Mouse (Mus musculus): ENCODE measurements around the gene Slc7a6os. TPM values are rescaled to one million over a fixed set of nuclear protein-coding genes. Genes with fewer than 3 reads are reported as not detected.
A peak's percentile ranks its signal among the peaks of the same experiment; 100 is the strongest.
"Not testable (repeated sequence)": the region's sequence is repeated elsewhere in the genome, so short reads cannot be mapped to it uniquely, and the experiment has no call there.

Slc7a6os gene
- polyA plus RNA-seq, 1 experiment from 2014 or later = 34.5 TPM

GRCm38 (mm10) chr8:106226589-106226988 lies 15.9 kb upstream of the Slc7a6os start:
- 0 out of 2 replicates have a peak, but pooled peaks have one; percentile 8 for ATAC-seq (replicated peaks; ENCODE audit: low FRiP score, low TSS enrichment, low read depth)
- Histone ChIP-seq H3K4me2 (ENCODE audit: low read length) (no peak overlapping the region), H3K27ac (ENCODE audit: low read depth) (no peak overlapping the region), H3K4me3 (ENCODE audit: low read depth, low read length) (no peak overlapping the region), H3K36me3 (ENCODE audit: control insufficient read depth, insufficient read depth, low read length) (peaks cover 81% of the 10 kb centered on the region), H3K9ac (ENCODE audit: low read length) (no peak overlapping the region), H3K27me3 (replicated peaks; ENCODE audit: control insufficient read depth, insufficient read depth, low read length) (no peaks in the 10 kb centered on the region), H3K4me1 (replicated peaks; ENCODE audit: control insufficient read depth, insufficient read depth, low read length) (no peaks in the 10 kb centered on the region), H3K9me3 (ENCODE audit: control insufficient read depth, low read length) (no peaks in the 10 kb centered on the region)
- WGBS = 40% methylated on average over 9 of the region's 9 CpGs
- DNase-seq (ENCODE audit: low spot score) = peak; percentile 76

GRCm38 (mm10) chr8:106219620-106220019 lies 8.9 kb upstream of the Slc7a6os start:
- no peaks in the 10 kb centered on the region for H3K4me1 ChIP-seq (replicated peaks; ENCODE audit: control insufficient read depth, insufficient read depth, low read length)
- H3K4me3 ChIP-seq (ENCODE audit: low read depth, low read length) = no peak overlapping the region
- H3K9ac ChIP-seq (ENCODE audit: low read length) = no peak overlapping the region
- ATAC-seq (replicated peaks; ENCODE audit: low FRiP score, low TSS enrichment, low read depth) (no peak), DNase-seq (ENCODE audit: low spot score) (no peak)
- WGBS = 83% methylated on average over 3 of the region's 3 CpGs
- no peak overlapping the region for H3K27ac ChIP-seq (ENCODE audit: low read depth)
- H3K27me3 ChIP-seq (replicated peaks; ENCODE audit: control insufficient read depth, insufficient read depth, low read length) = no peaks in the 10 kb centered on the region
- peaks cover 92% of the 10 kb centered on the region for H3K36me3 ChIP-seq (ENCODE audit: control insufficient read depth, insufficient read depth, low read length)
- H3K4me2 ChIP-seq (ENCODE audit: low read length) = no peak overlapping the region
- H3K9me3 ChIP-seq (ENCODE audit: control insufficient read depth, low read length) = no peaks in the 10 kb centered on the region

GRCm38 (mm10) chr8:106213959-106214358 lies 3.2 kb upstream of the Slc7a6os start:
- Histone ChIP-seq H3K9ac (ENCODE audit: low read length) (no peak overlapping the region), H3K9me3 (ENCODE audit: control insufficient read depth, low read length) (no peaks in the 10 kb centered on the region), H3K4me3 (ENCODE audit: low read depth, low read length) (no peak overlapping the region), H3K27me3 (replicated peaks; ENCODE audit: control insufficient read depth, insufficient read depth, low read length) (no peaks in the 10 kb centered on the region), H3K4me2 (ENCODE audit: low read length) (no peak overlapping the region), H3K4me1 (replicated peaks; ENCODE audit: control insufficient read depth, insufficient read depth, low read length) (peaks cover 11% of the 10 kb centered on the region), H3K36me3 (ENCODE audit: control insufficient read depth, insufficient read depth, low read length) (peaks cover 62% of the 10 kb centered on the region), H3K27ac (ENCODE audit: low read depth) (no peak overlapping the region)
- 97% methylated on average over 3 of the region's 3 CpGs for WGBS
- no peak for DNase-seq (ENCODE audit: low spot score)
- ATAC-seq (replicated peaks; ENCODE audit: low FRiP score, low TSS enrichment, low read depth) = no peak

GRCm38 (mm10) chr8:106211421-106211820 lies 686 bp upstream of the Slc7a6os start:
- peaks cover 11% of the 10 kb centered on the region for H3K4me1 ChIP-seq (replicated peaks; ENCODE audit: control insufficient read depth, insufficient read depth, low read length)
- DNase-seq (ENCODE audit: low spot score) (no peak), ATAC-seq (replicated peaks; ENCODE audit: low FRiP score, low TSS enrichment, low read depth) (no peak)
- peak overlapping the region; percentile 90 for H3K27ac ChIP-seq (ENCODE audit: low read depth)
- H3K27me3 ChIP-seq (replicated peaks; ENCODE audit: control insufficient read depth, insufficient read depth, low read length) = no peaks in the 10 kb centered on the region
- peaks cover 51% of the 10 kb centered on the region for H3K36me3 ChIP-seq (ENCODE audit: control insufficient read depth, insufficient read depth, low read length)
- 6% methylated on average over 13 of the region's 13 CpGs for WGBS
- H3K9ac ChIP-seq (ENCODE audit: low read length) = peak overlapping the region; percentile 93
- no peaks in the 10 kb centered on the region for H3K9me3 ChIP-seq (ENCODE audit: control insufficient read depth, low read length)
- peak overlapping the region; percentile 84 for H3K4me2 ChIP-seq (ENCODE audit: low read length)
- peak overlapping the region; percentile 96 for H3K4me3 ChIP-seq (ENCODE audit: low read depth, low read length)

GRCm38 (mm10) chr8:106210035-106210731 lies 552 bp downstream of the Slc7a6os start:
- Histone ChIP-seq H3K4me3 (ENCODE audit: low read depth, low read length) (peak overlapping the region; percentile 96), H3K27me3 (replicated peaks; ENCODE audit: control insufficient read depth, insufficient read depth, low read length) (no peaks in the 10 kb centered on the region), H3K4me2 (ENCODE audit: low read length) (peak overlapping the region; percentile 84), H3K4me1 (replicated peaks; ENCODE audit: control insufficient read depth, insufficient read depth, low read length) (peaks cover 11% of the 10 kb centered on the region), H3K36me3 (ENCODE audit: control insufficient read depth, insufficient read depth, low read length) (peaks cover 52% of the 10 kb centered on the region), H3K27ac (ENCODE audit: low read depth) (peak overlapping the region; percentile 90), H3K9ac (ENCODE audit: low read length) (peak overlapping the region; percentile 93), H3K9me3 (ENCODE audit: control insufficient read depth, low read length) (no peaks in the 10 kb centered on the region)
- 1% methylated on average over 32 of the region's 35 CpGs for WGBS
- peak; percentile 58 for DNase-seq (ENCODE audit: low spot score)
- ATAC-seq (replicated peaks; ENCODE audit: low FRiP score, low TSS enrichment, low read depth) = peak; percentile 41

GRCm38 (mm10) chr8:106199596-106199995 lies 11.1 kb downstream of the Slc7a6os start:
- not testable (repeated sequence) for H3K27ac ChIP-seq (ENCODE audit: low read depth); H3K4me3 ChIP-seq (ENCODE audit: low read depth, low read length); H3K4me1 ChIP-seq (replicated peaks; ENCODE audit: control insufficient read depth, insufficient read depth, low read length); H3K9me3 ChIP-seq (ENCODE audit: control insufficient read depth, low read length); ATAC-seq (replicated peaks; ENCODE audit: low FRiP score, low TSS enrichment, low read depth); H3K4me2 ChIP-seq (ENCODE audit: low read length); H3K27me3 ChIP-seq (replicated peaks; ENCODE audit: control insufficient read depth, insufficient read depth, low read length); DNase-seq (ENCODE audit: low spot score); H3K9ac ChIP-seq (ENCODE audit: low read length)
- H3K36me3 ChIP-seq (ENCODE audit: control insufficient read depth, insufficient read depth, low read length) = peaks cover 92% of the 10 kb centered on the region
- 89% methylated on average over 3 of the region's 3 CpGs for WGBS

GRCm38 (mm10) chr8:106198741-106199140 lies 12.0 kb downstream of the Slc7a6os start:
- peak; percentile 54 for DNase-seq (ENCODE audit: low spot score)
- Histone ChIP-seq H3K9ac (ENCODE audit: low read length) (no peak overlapping the region), H3K4me3 (ENCODE audit: low read depth, low read length) (no peak overlapping the region), H3K27ac (ENCODE audit: low read depth) (no peak overlapping the region), H3K9me3 (ENCODE audit: control insufficient read depth, low read length) (no peaks in the 10 kb centered on the region), H3K27me3 (replicated peaks; ENCODE audit: control insufficient read depth, insufficient read depth, low read length) (no peaks in the 10 kb centered on the region), H3K4me1 (replicated peaks; ENCODE audit: control insufficient read depth, insufficient read depth, low read length) (no peaks in the 10 kb centered on the region), H3K4me2 (ENCODE audit: low read length) (no peak overlapping the region), H3K36me3 (ENCODE audit: control insufficient read depth, insufficient read depth, low read length) (peaks cover 91% of the 10 kb centered on the region)
- ATAC-seq (replicated peaks; ENCODE audit: low FRiP score, low TSS enrichment, low read depth) = peak; percentile 45; the same call in 1 of the 2 replicates
- WGBS = 14% methylated on average over 1 of the region's 1 CpGs

- no peak overlapping the region for H3K9ac ChIP-seq (ENCODE audit: low read length)
- 80% methylated on average over 5 of the region's 5 CpGs for WGBS
- H3K36me3 ChIP-seq (ENCODE audit: control insufficient read depth, insufficient read depth, low read length) = peaks cover 77% of the 10 kb centered on the region
- ATAC-seq (replicated peaks; ENCODE audit: low FRiP score, low TSS enrichment, low read depth) (no peak), DNase-seq (ENCODE audit: low spot score) (no peak)
- no peak overlapping the region for H3K4me2 ChIP-seq (ENCODE audit: low read length)
- H3K4me3 ChIP-seq (ENCODE audit: low read depth, low read length) = no peak overlapping the region
- H3K4me1 ChIP-seq (replicated peaks; ENCODE audit: control insufficient read depth, insufficient read depth, low read length) = no peaks in the 10 kb centered on the region
- no peak overlapping the region for H3K27ac ChIP-seq (ENCODE audit: low read depth)
- no peaks in the 10 kb centered on the region for H3K9me3 ChIP-seq (ENCODE audit: control insufficient read depth, low read length)
- no peaks in the 10 kb centered on the region for H3K27me3 ChIP-seq (replicated peaks; ENCODE audit: control insufficient read depth, insufficient read depth, low read length)
These were observed 16.7 kb downstream of the Slc7a6os start for GRCm38 (mm10) chr8:106194062-106194461.

GRCm38 (mm10) chr8:106193162-106193561 lies 17.6 kb downstream of the Slc7a6os start:
- 90% methylated on average over 6 of the region's 6 CpGs for WGBS
- DNase-seq (ENCODE audit: low spot score) = no peak
- H3K4me1 ChIP-seq (replicated peaks; ENCODE audit: control insufficient read depth, insufficient read depth, low read length) = no peaks in the 10 kb centered on the region
- H3K9me3 ChIP-seq (ENCODE audit: control insufficient read depth, low read length) = no peaks in the 10 kb centered on the region
- H3K4me2 ChIP-seq (ENCODE audit: low read length) = no peak overlapping the region
- no peak for ATAC-seq (replicated peaks; ENCODE audit: low FRiP score, low TSS enrichment, low read depth)
- no peak overlapping the region for H3K27ac ChIP-seq (ENCODE audit: low read depth)
- H3K4me3 ChIP-seq (ENCODE audit: low read depth, low read length) = no peak overlapping the region
- H3K36me3 ChIP-seq (ENCODE audit: control insufficient read depth, insufficient read depth, low read length) = peaks cover 69% of the 10 kb centered on the region
- no peaks in the 10 kb centered on the region for H3K27me3 ChIP-seq (replicated peaks; ENCODE audit: control insufficient read depth, insufficient read depth, low read length)
- H3K9ac ChIP-seq (ENCODE audit: low read length) = no peak overlapping the region

Data from intestine, embryonic 14.5 days (tissue).